Comparison of ENCODE assay signal across 28 mouse cellular contexts in genomic region chr15:83584741-83585220, GRCm38 (mm10). TPM values are rescaled to one million over a fixed set of nuclear protein-coding genes. Genes with fewer than 3 reads are reported as not detected.
"Had no signal": no experiment of that assay in that cellular context is flagged by ENCODE, and none has a peak within 500 bp of the region (broad histone marks: within the 10 kb centered on the region; RNA-seq: fewer than 3 reads in every experiment).

No protein-coding gene starts in this region.

- H3K9ac ChIP-seq: heart, embryonic 12.5 days; hindbrain, embryonic 12.5 days; hindbrain, embryonic 14.5 days; intestine, embryonic 15.5 days; limb, embryonic 12.5 days had no signal

- H3K27ac ChIP-seq: heart, embryonic 10.5 days; hindbrain, embryonic 10.5 days; hindbrain, embryonic 12.5 days; hindbrain, embryonic 14.5 days; intestine, embryonic 15.5 days; layer of hippocampus, adult 2 months; left cerebral cortex, adult 2 months; limb, embryonic 10.5 days; limb, embryonic 12.5 days had no signal

- H3K4me2 ChIP-seq: heart, embryonic 12.5 days; hindbrain, embryonic 12.5 days; hindbrain, embryonic 14.5 days; intestine, embryonic 15.5 days; limb, embryonic 12.5 days had no signal

- H3K27me3 ChIP-seq: heart, embryonic 12.5 days; hindbrain, embryonic 12.5 days; intestine, embryonic 15.5 days; limb, embryonic 12.5 days had no signal

- DNase-seq: gastrocnemius, postnatal 10 days; gastrocnemius, postnatal 25 days; heart, adult 18-20 months; heart, postnatal 10 days; heart, postnatal 4 days; kidney, adult 18-20 months; kidney, adult 8-10 months; kidney, postnatal 10 days; kidney, postnatal 25 days; kidney, postnatal 4 days had no signal

- H3K4me3 ChIP-seq: heart, embryonic 10.5 days; heart, embryonic 12.5 days; hindbrain, embryonic 10.5 days; hindbrain, embryonic 12.5 days; intestine, embryonic 15.5 days; layer of hippocampus, adult 2 months; left cerebral cortex, adult 2 months; limb, embryonic 10.5 days; limb, embryonic 12.5 days had no signal

- H3K4me1 ChIP-seq: heart, embryonic 10.5 days; heart, embryonic 12.5 days; hindbrain, embryonic 10.5 days; hindbrain, embryonic 12.5 days; intestine, embryonic 15.5 days; limb, embryonic 10.5 days; limb, embryonic 12.5 days had no signal

- H3K9me3 ChIP-seq: intestine, embryonic 15.5 days; limb, embryonic 10.5 days had no signal

- ATAC-seq: hindbrain, embryonic 16.5 days; inflammation-experienced regulatory T-cells, adult 6 months; intestine, embryonic 15.5 days; intestine, postnatal 0 days had no signal

RNA-seq across cellular contexts. Expression of gene Bik, which starts 58.1 kb away (rescaled TPM):
- total RNA-seq: granulocyte monocyte progenitor cell, adult 5-6 weeks; layer of hippocampus, adult 2 months; layer of hippocampus, postnatal 10 days; layer of hippocampus, postnatal 25 days; left cerebral cortex, postnatal 14 days; left cerebral cortex, postnatal 36 days had no signal
